Comparison of ENCODE assay signal across 23 mouse cellular contexts in genomic region chr9:102792836-102793235, GRCm38 (mm10). TPM values are rescaled to one million over a fixed set of nuclear protein-coding genes. Genes with fewer than 3 reads are reported as not detected.
DNase-seq lines count a peak whose midpoint lies in the region; ATAC-seq and TF ChIP-seq lines count a peak whose summit lies in the region.
"Had no signal": no experiment of that assay in that cellular context is flagged by ENCODE, and none has a peak within 500 bp of the region (broad histone marks: within the 10 kb centered on the region; RNA-seq: fewer than 3 reads in every experiment).

No protein-coding gene starts in this region.

- peaks cover 6% of the 10 kb centered on the region; the same call in 1 of the 2 replicates for H3K4me1 ChIP-seq in heart, embryonic 12.5 days (replicated peaks)
- H3K4me1 ChIP-seq in megakaryocyte, embryonic 14.5 days: peaks cover 23% of the 10 kb centered on the region
- peaks cover 0 to 2% of the 10 kb centered on the region in 2 experiments; a peak in 1 of 4 replicates for H3K4me1 ChIP-seq in MEL (ENCODE audit: control insufficient read depth in 1 of 2, insufficient read depth in 2 of 2, low read length in 2 of 2)
- H3K4me1 ChIP-seq: hindbrain, embryonic 12.5 days had no signal

- H3K27me3 ChIP-seq in heart, embryonic 12.5 days (replicated peaks): no peaks in the 10 kb centered on the region
- H3K27me3 ChIP-seq in megakaryocyte, embryonic 14.5 days (replicated peaks): peaks cover 89% of the 10 kb centered on the region
- H3K27me3 ChIP-seq in MEL (ENCODE audit: control insufficient read depth in 1 of 2, insufficient read depth in 2 of 2, low read length in 2 of 2): peaks cover 0 to 1% of the 10 kb centered on the region in 2 experiments; a peak in 2 of 4 replicates
- H3K27me3 ChIP-seq: hindbrain, embryonic 12.5 days; kidney, embryonic 15.5 days had no signal

- DNase-seq in heart, postnatal 10 days: no peak
- peak; percentile 60 for DNase-seq in MEL (ENCODE audit: low read depth, low spot score)
- peak; percentile 63 for DNase-seq in forelimb bud, embryonic 11.5 days (ENCODE audit: low read depth, low spot score)
- no peak for DNase-seq in adrenal gland, adult (ENCODE audit: inconsistent age in 2 of 2, low spot score in 1 of 2)
- DNase-seq: cerebellum, adult 18-20 months; kidney, adult 18-20 months; kidney, postnatal 25 days; liver; lung, adult 2 months; midbrain, embryonic 14.5 days; right cerebral cortex, postnatal 25 days; thymus, adult 2 months; thymus, postnatal 4 days had no signal

- no peak for TF ChIP-seq EP300 in MEL (IDR thresholded peaks at IDR 0.05; ENCODE audit: low read depth in 1 of 2, low read length in 2 of 2)

- no peak overlapping the region for H3K4me3 ChIP-seq in heart, embryonic 12.5 days
- peak overlapping the region; percentile 76 for H3K4me3 ChIP-seq in megakaryocyte, embryonic 14.5 days (replicated peaks)
- peak overlapping the region in 1 of 2 experiments; percentile 47; a peak in 2 of 4 replicates for H3K4me3 ChIP-seq in MEL (ENCODE audit: control insufficient read depth in 1 of 2, insufficient read depth in 1 of 2, low read depth in 2 of 2, low read length in 2 of 2)
- H3K4me3 ChIP-seq: erythroblast, embryonic 14.5 days; hindbrain, embryonic 12.5 days; kidney, embryonic 15.5 days had no signal

- ATAC-seq in heart, embryonic 12.5 days (ENCODE audit: insufficient number of reproducible peaks, low FRiP score): no peak
- no peak for ATAC-seq in megakaryocyte, adult 5-6 weeks (ENCODE audit: poor library complexity, severe bottlenecking)
- no peak for ATAC-seq in megakaryocyte-erythroid progenitor cell, adult 5-6 weeks (replicated peaks; ENCODE audit: low FRiP score, low TSS enrichment, poor library complexity, severe bottlenecking)
- ATAC-seq: forebrain, embryonic 16.5 days had no signal

- WGBS in heart, embryonic 12.5 days: 58% methylated on average over 15 of the region's 15 CpGs

- H3K4me2 ChIP-seq in heart, embryonic 12.5 days: peak overlapping the region; percentile 30
- H3K4me2 ChIP-seq: hindbrain, embryonic 12.5 days had no signal

- no peaks in the 10 kb centered on the region for H3K36me3 ChIP-seq in heart, embryonic 12.5 days
- H3K36me3 ChIP-seq in megakaryocyte, embryonic 14.5 days (replicated peaks; ENCODE audit: low read length): no peaks in the 10 kb centered on the region
- no peaks in the 10 kb centered on the region for H3K36me3 ChIP-seq in MEL (ENCODE audit: control insufficient read depth in 1 of 2, insufficient read depth in 2 of 2, low read length in 2 of 2)
- H3K36me3 ChIP-seq: hindbrain, embryonic 12.5 days; kidney, embryonic 15.5 days had no signal

- H3K9ac ChIP-seq in heart, embryonic 12.5 days: no peak overlapping the region
- no peak overlapping the region for H3K9ac ChIP-seq in MEL (ENCODE audit: control insufficient read depth, low read depth, low read length, poor library complexity, severe bottlenecking)
- H3K9ac ChIP-seq: hindbrain, embryonic 12.5 days; kidney, embryonic 15.5 days; liver, embryonic 14.5 days had no signal

- no peaks in the 10 kb centered on the region for H3K79me2 ChIP-seq in MEL (ENCODE audit: control insufficient read depth, insufficient read depth, low read length, poor library complexity)

- H3K27ac ChIP-seq in heart, embryonic 12.5 days (ENCODE audit: poor library complexity, severe bottlenecking): 0 out of 2 replicates have a peak overlapping the region, but pooled peaks have one; percentile 8
- H3K27ac ChIP-seq in MEL (ENCODE audit: control insufficient read depth, low read depth, low read length): no peak overlapping the region
- H3K27ac ChIP-seq: hindbrain, embryonic 12.5 days; kidney, embryonic 15.5 days; liver, embryonic 14.5 days had no signal

- H3K9me3 ChIP-seq in heart, embryonic 12.5 days (replicated peaks): no peaks in the 10 kb centered on the region
- H3K9me3 ChIP-seq in megakaryocyte, embryonic 14.5 days: peaks cover 34% of the 10 kb centered on the region
- no peaks in the 10 kb centered on the region for H3K9me3 ChIP-seq in MEL (replicated peaks; ENCODE audit: insufficient read depth, low read length)
- H3K9me3 ChIP-seq: hindbrain, embryonic 12.5 days; kidney, embryonic 15.5 days had no signal

- no peak for TF ChIP-seq CTCF in MEL (IDR thresholded peaks at IDR 0.05 in 2 of 3, conservative IDR thresholded peaks at IDR 0.05 in 1 of 3; ENCODE audit: control insufficient read depth in 1 of 3, insufficient read depth in 1 of 3, low read depth in 2 of 3, low read length in 3 of 3, poor library complexity in 1 of 3, severe bottlenecking in 1 of 3)

- no peak for TF ChIP-seq RAD21 in MEL (IDR thresholded peaks at IDR 0.05; ENCODE audit: low read depth, low read length)

- no peak for TF ChIP-seq POLR2A in MEL (IDR thresholded peaks at IDR 0.05; ENCODE audit: control insufficient read depth in 1 of 2, insufficient read depth in 1 of 2, low read depth in 1 of 2, low read length in 2 of 2, poor library complexity in 1 of 2)

- intact Hi-C loops in heart, postnatal 10 days (cut with DNase I): no loop called here

TF ChIP-seq in MEL, 35 proteins besides CTCF, POLR2A, EP300 and RAD21:
- TF ChIP-seq TAL1 (IDR thresholded peaks at IDR 0.05; ENCODE audit: low read length) (no peak), MAZ (IDR thresholded peaks at IDR 0.05; ENCODE audit: low read depth, low read length) (no peak), NELFE (IDR thresholded peaks at IDR 0.05; ENCODE audit: low read depth, low read length) (no peak), JUND (IDR thresholded peaks at IDR 0.05; ENCODE audit: low read depth, low read length) (no peak), MAX (IDR thresholded peaks at IDR 0.05; ENCODE audit: low read length) (no peak), RCOR1 (IDR thresholded peaks at IDR 0.05; ENCODE audit: low read depth, low read length) (no peak), BHLHE40 (IDR thresholded peaks at IDR 0.05; ENCODE audit: borderline replicate concordance, low read depth, low read length) (no peak), ZKSCAN1 (IDR thresholded peaks at IDR 0.05; ENCODE audit: low read depth, low read length) (no peak), ELF1 (IDR thresholded peaks at IDR 0.05; ENCODE audit: low read depth, low read length) (no peak), MYB (IDR thresholded peaks at IDR 0.05; ENCODE audit: low read depth, low read length) (no peak), TCF12 (IDR thresholded peaks at IDR 0.05; ENCODE audit: low read depth, low read length) (no peak), TBP (IDR thresholded peaks at IDR 0.05; ENCODE audit: low read depth, low read length) (no peak), HCFC1 (IDR thresholded peaks at IDR 0.05; ENCODE audit: low read depth, low read length) (no peak)
TF ChIP-seq in MEL: peak in this region for 0.

RNA-seq across cellular contexts. Expression of gene Ryk, which starts 41.9 kb away (rescaled TPM):
- polyA plus RNA-seq in heart, embryonic 12.5 days (2016; fragmentation: Nextera tagmentation; extraction: Ambion mirVana): 14.5 and 15.2 TPM in 2 replicates
- 10 to 100 TPM; 43.9 to 50.9 TPM for total RNA-seq in heart, postnatal 10 days (2021)
- 2.4 TPM in 1 of 2 replicates, not detected in the other for polyA plus RNA-seq in megakaryocyte, embryonic 14.5 days (2012; ENCODE audit: insufficient read depth, low replicate concordance)
- total RNA-seq in megakaryocyte, adult 5-6 weeks (2015): 0.07 and 0.41 TPM in 2 replicates
- total RNA-seq in megakaryocyte, adult 5-6 weeks (2017): 5.0 TPM in 1 of 2 replicates, not detected in the other
- total RNA-seq in MEL (2012; rRNA removed): 43.8 and 46.0 TPM in 2 replicates
- polyA plus RNA-seq in MEL (2012; ENCODE audit: insufficient read depth in 1 of 2, insufficient read length in 2 of 2, low read depth in 1 of 2, low replicate concordance in 2 of 2, missing spikeins in 1 of 2): 10 to 100 TPM; 46.4 to 47.3 TPM
- total RNA-seq in megakaryocyte-erythroid progenitor cell, adult 5-6 weeks (2014; fragmentation: Nextera tagmentation): 17.0 and 17.5 TPM in 2 replicates
- total RNA-seq in megakaryocyte-erythroid progenitor cell, adult 5-6 weeks (2017): 13.8 and 23.8 TPM in 2 replicates
- total RNA-seq: monocyte, adult 5-6 weeks had no signal

Comparison
In these comparisons a context has a peak if more than half of its experiments do, and no peak if none do; other contexts are left out.
1. DNase-seq: peak in MEL (single experiment) and forelimb bud, embryonic 11.5 days (single experiment); none in heart, postnatal 10 days (0 of 2) and adrenal gland, adult (0 of 2).